9 mouse cellular contexts compared by ENCODE assay signal in genomic region chr3:88216534-88217326, GRCm38 (mm10). TPM values are rescaled to one million over a fixed set of nuclear protein-coding genes. Genes with fewer than 3 reads are reported as not detected.
DNase-seq lines count a peak whose midpoint lies in the region; ATAC-seq and TF ChIP-seq lines count a peak whose summit lies in the region.
"Had no signal": no experiment of that assay in that cellular context is flagged by ENCODE, and none has a peak within 500 bp of the region (broad histone marks: within the 10 kb centered on the region; RNA-seq: fewer than 3 reads in every experiment).

No protein-coding gene starts in this region.

- H3K4me3 ChIP-seq in layer of hippocampus, adult 2 months = peak overlapping the region; percentile 81
- H3K4me3 ChIP-seq in hindbrain, embryonic 10.5 days = peak overlapping the region; percentile 50; the same call in 1 of the 2 replicates
- peak overlapping the region; percentile 76 for H3K4me3 ChIP-seq in neural tube, embryonic 12.5 days
- no peak overlapping the region for H3K4me3 ChIP-seq in kidney, embryonic 16.5 days (ENCODE audit: low read length)

- TF ChIP-seq CTCF in layer of hippocampus, adult 2 months (conservative IDR thresholded peaks at IDR 0.05) = no peak

- H3K9ac ChIP-seq in neural tube, embryonic 12.5 days = peak overlapping the region; percentile 99
- no peak overlapping the region for H3K9ac ChIP-seq in kidney, embryonic 16.5 days (replicated peaks; ENCODE audit: low read length)

- no peaks in the 10 kb centered on the region for H3K9me3 ChIP-seq in hindbrain, embryonic 10.5 days
- H3K9me3 ChIP-seq in neural tube, embryonic 12.5 days = no peaks in the 10 kb centered on the region
- no peaks in the 10 kb centered on the region; the same call in 1 of the 2 replicates for H3K9me3 ChIP-seq in kidney, embryonic 16.5 days (ENCODE audit: low read length)

- H3K4me2 ChIP-seq in neural tube, embryonic 12.5 days (replicated peaks) = peak overlapping the region; percentile 81
- H3K4me2 ChIP-seq in kidney, embryonic 16.5 days (replicated peaks; ENCODE audit: low read depth, low read length) = no peak overlapping the region

- no peak for DNase-seq in layer of hippocampus, adult 2 months (ENCODE audit: low spot score in 2 of 2)
- no peak for DNase-seq in layer of hippocampus, postnatal 14 days (ENCODE audit: low spot score in 2 of 2)
- DNase-seq in cerebellum, adult 9-11 months = peak; percentile 88
- DNase-seq in hindbrain, embryonic 10.5 days (ENCODE audit: low spot score) = no peak
- no peak for DNase-seq in spleen, postnatal 14 days (ENCODE audit: low spot score in 2 of 2)
- DNase-seq in urinary bladder, postnatal 36 days (ENCODE audit: low spot score in 2 of 2) = no peak
- DNase-seq: embryo, embryonic 11 days had no signal

- H3K36me3 ChIP-seq in hindbrain, embryonic 10.5 days = peaks cover 9% of the 10 kb centered on the region; the same call in 1 of the 2 replicates
- H3K36me3 ChIP-seq in neural tube, embryonic 12.5 days = peaks cover 38% of the 10 kb centered on the region
- H3K36me3 ChIP-seq in kidney, embryonic 16.5 days (ENCODE audit: insufficient read depth, low read length) = no peaks in the 10 kb centered on the region

- H3K27ac ChIP-seq in layer of hippocampus, adult 2 months = peak overlapping the region; percentile 99
- H3K27ac ChIP-seq in hindbrain, embryonic 10.5 days = no peak overlapping the region; the same call in 1 of the 2 replicates
- peak overlapping the region; percentile 87 for H3K27ac ChIP-seq in neural tube, embryonic 12.5 days
- no peak overlapping the region for H3K27ac ChIP-seq in kidney, embryonic 16.5 days (ENCODE audit: low read length)

- ATAC-seq in neural tube, embryonic 12.5 days (ENCODE audit: low FRiP score, low read depth) = no peak
- no peak; the same call in 1 of the 2 replicates for ATAC-seq in kidney, embryonic 16.5 days (ENCODE audit: low FRiP score, low TSS enrichment)

- H3K27me3 ChIP-seq in hindbrain, embryonic 10.5 days (ENCODE audit: insufficient read depth, poor library complexity, severe bottlenecking) = peaks cover 100% of the 10 kb centered on the region
- H3K27me3 ChIP-seq in neural tube, embryonic 12.5 days (replicated peaks) = peaks cover 68% of the 10 kb centered on the region
- H3K27me3 ChIP-seq in kidney, embryonic 16.5 days (ENCODE audit: insufficient read depth, low read length) = peaks cover 96% of the 10 kb centered on the region

- H3K4me1 ChIP-seq in hindbrain, embryonic 10.5 days (replicated peaks) = peaks cover 40% of the 10 kb centered on the region
- H3K4me1 ChIP-seq in neural tube, embryonic 12.5 days = peaks cover 40% of the 10 kb centered on the region
- peaks cover 16% of the 10 kb centered on the region for H3K4me1 ChIP-seq in kidney, embryonic 16.5 days (ENCODE audit: insufficient read depth, low read length)

- WGBS in hindbrain, embryonic 10.5 days = 9% methylated on average over 7 of the region's 7 CpGs
- 5% methylated on average over 7 of the region's 7 CpGs for WGBS in neural tube, embryonic 12.5 days
- WGBS in kidney, embryonic 16.5 days = 7% methylated on average over 7 of the region's 7 CpGs

RNA-seq across cellular contexts. Expression of gene Rhbg, which starts 37.8 kb away (rescaled TPM):
- total RNA-seq in layer of hippocampus, adult 2 months (2021) = not detected
- total RNA-seq in layer of hippocampus, postnatal 14 days (2021) = not detected
- not detected in 2 replicates for polyA plus RNA-seq in hindbrain, embryonic 10.5 days (2016; fragmentation: Nextera tagmentation; extraction: Ambion mirVana)
- polyA plus RNA-seq in neural tube, embryonic 12.5 days (2016; fragmentation: Nextera tagmentation; extraction: Ambion mirVana) = 0.32 and 0.79 TPM in 2 replicates
- 11.5 and 13.5 TPM in 2 replicates for polyA plus RNA-seq in kidney, embryonic 16.5 days (2015; fragmentation: Nextera tagmentation; extraction: Ambion mirVana)

Comparison
In these comparisons a context has a peak if more than half of its experiments do, and no peak if none do; other contexts are left out.
1. H3K27ac ChIP-seq: peak in layer of hippocampus, adult 2 months (single experiment) and neural tube, embryonic 12.5 days (single experiment); none in hindbrain, embryonic 10.5 days (single experiment) and kidney, embryonic 16.5 days (single experiment).